Mouse (Mus musculus) left cerebral cortex, adult 2 months (tissue): ENCODE results near the gene Tmem125. TPM values are rescaled to one million over a fixed set of nuclear protein-coding genes. Genes with fewer than 3 reads are reported as not detected.
"Not testable (repeated sequence)": the region's sequence is repeated elsewhere in the genome, so short reads cannot be mapped to it uniquely, and the experiment has no call there.

Experiments
- DNase-seq, 2 experiments: peaks; one replicate each; pipeline ENCODE4 v3.0.0; 2021 to 2022; ENCODE audit warnings: low spot score in 2 of 2, mixed read lengths in 1 of 2; ENCODE audit errors: extremely low spot score in 1 of 2
- H3K27ac ChIP-seq: fragments of 200-600 bp; 2 replicates; pipeline ENCODE4 v1.8.1; 2022
- H3K4me3 ChIP-seq: fragments of 200-600 bp; 2 replicates; pipeline ENCODE4 v1.8.1; 2022
- CTCF ChIP-seq: fragments of 200-600 bp; IDR thresholded peaks from 2 replicates; pipeline ENCODE4 v1.8.1; 2022; ENCODE audit warnings: antibody characterized with exemption, mild to moderate bottlenecking, moderate library complexity
- intact Hi-C: fragments of 180-260 bp; cut with DNase I; formaldehyde crosslinking; loops from one replicate; pipeline ENCODE4 v1.15.1; 2025
- total RNA-seq, 2 experiments: library from RNA; stranded (reverse); gene quantifications; 2 replicates each; pipeline ENCODE4 v1.2.3; 2021

Tmem125 gene
- total RNA-seq, 2 experiments from 2014 or later, result 5.0 to 7.1 TPM

DNA sequence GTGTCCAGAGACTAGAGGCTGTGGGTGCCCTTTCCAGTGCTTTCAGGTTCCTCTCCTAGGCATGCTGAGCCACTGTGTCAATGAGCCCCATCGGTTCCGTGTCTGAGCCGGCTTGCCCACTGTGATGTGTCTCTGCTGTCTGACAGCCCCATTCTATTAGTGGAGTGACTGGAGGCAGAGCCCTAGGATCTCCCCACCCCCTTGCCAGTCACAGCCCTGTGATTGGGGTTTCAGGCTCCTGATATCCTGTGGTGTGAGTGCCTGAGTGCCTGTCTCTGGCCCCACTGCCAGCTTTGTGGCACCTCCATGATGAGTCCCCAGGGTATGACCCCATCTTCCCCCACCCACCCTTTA is 21.1 kb upstream of the Tmem125 start:
- no peak for DNase-seq
- Histone ChIP-seq H3K4me3 (no peak overlapping the region), H3K27ac (no peak overlapping the region)
- no peak for TF ChIP-seq CTCF
- intact Hi-C loops, result loop anchor here (5.0 kb wide), 1 partner anchor 358 kb away; no protein-coding TSS in a partner anchor

DNA sequence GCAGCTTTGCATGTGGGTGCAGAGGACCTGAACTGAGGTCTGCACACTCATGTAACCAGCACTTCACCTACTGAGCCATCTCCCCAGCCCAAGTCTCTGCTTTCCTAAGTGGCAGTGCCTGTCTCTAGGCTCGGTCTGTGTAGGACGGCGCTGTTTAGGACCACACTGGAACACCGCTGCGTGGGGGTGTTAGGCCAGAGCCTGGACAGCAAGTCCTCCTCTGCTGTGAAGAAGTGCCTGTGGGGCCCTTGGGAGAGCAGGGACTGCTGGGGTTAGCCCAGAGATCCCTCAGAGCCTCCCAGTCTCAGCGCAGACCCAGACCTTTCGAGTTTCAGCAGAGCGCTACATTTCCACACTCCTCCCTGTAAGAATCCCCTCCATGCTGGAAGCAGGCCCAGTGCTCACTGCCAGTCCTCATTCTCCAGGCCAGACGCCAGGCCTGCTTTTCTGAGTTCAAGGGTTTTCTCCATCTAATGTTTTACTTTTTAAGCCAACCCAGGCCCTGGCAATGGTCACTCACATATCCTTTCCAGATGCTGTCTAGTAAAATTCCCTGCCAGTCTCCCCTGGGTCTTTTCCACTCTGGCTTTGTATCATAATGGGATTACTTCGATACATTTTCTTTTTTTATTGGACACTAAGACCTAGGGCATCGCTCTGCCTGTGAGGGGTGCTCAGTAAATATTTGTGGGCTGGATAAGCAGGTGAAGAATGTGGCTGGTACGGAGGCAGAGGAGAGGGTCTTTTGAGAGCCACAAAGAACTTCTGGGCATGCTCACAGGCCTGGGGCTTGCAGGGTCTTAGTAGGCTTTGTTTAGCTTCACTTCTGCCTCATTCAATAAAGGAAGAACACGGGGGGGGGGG is 20.4 kb upstream of the Tmem125 start:
- intact Hi-C loops, result loop anchor here (5.0 kb wide), 1 partner anchor 357 kb away; no protein-coding TSS in a partner anchor
- no peak overlapping the region for H3K4me3 ChIP-seq
- H3K27ac ChIP-seq, result no peak overlapping the region
- no peak for DNase-seq
- no peak for TF ChIP-seq CTCF

DNA sequence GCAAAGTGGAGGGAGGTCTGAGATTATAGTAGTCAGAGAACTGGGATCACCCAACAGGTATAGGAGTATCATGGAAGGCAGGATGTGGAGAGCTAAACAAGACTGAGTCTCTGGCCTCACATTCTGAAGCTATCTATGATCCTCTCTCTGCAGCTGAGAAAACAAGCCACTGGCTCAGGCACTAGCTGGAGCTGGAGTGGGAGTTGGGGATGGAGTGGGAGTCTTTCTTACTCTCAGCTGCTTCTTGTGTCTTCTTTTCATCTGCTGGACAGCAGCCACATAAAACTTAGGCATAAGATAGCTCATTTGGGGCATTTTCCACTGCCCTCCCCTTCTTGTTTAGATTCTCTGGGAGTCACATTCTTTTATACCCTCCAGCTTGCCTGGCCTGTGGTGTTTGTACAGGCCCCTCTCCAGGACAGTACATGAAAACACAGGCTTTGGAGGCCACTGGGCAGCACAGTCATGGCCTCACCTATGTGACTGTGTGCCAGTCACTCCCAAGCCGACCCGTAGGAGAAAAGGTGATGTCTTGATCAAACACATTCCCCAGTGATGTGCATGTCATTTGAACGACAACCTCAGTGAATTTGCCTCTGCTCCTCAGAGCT is 9.3 kb upstream of the Tmem125 start:
- no peak for TF ChIP-seq CTCF
- intact Hi-C loops, result no loop called here
- Histone ChIP-seq H3K4me3 (no peak overlapping the region), H3K27ac (no peak overlapping the region)
- DNase-seq, result no peak

DNA sequence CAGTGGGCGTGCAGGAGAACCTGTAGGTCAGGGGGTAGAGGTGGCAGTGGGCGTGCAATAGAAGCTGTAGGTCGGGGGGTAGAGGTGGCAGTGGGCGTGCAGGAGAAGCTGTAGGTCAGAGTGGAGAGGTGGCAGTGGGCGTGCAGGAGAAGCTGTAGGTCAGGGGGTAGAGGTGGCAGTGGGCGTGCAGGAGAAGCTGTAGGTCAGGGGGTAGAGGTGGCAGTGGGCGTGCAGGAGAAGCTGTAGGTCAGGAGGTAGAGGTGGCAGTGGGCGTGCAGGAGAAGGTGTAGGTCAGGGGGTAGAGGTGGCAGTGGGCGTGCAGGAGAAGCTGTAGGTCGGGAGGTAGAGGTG is 4.3 kb upstream of the Tmem125 start:
- peak in 1 of 2 experiments; percentile 48 for DNase-seq
- intact Hi-C loops, H3K4me3 ChIP-seq, H3K27ac ChIP-seq: not testable (repeated sequence)

DNA sequence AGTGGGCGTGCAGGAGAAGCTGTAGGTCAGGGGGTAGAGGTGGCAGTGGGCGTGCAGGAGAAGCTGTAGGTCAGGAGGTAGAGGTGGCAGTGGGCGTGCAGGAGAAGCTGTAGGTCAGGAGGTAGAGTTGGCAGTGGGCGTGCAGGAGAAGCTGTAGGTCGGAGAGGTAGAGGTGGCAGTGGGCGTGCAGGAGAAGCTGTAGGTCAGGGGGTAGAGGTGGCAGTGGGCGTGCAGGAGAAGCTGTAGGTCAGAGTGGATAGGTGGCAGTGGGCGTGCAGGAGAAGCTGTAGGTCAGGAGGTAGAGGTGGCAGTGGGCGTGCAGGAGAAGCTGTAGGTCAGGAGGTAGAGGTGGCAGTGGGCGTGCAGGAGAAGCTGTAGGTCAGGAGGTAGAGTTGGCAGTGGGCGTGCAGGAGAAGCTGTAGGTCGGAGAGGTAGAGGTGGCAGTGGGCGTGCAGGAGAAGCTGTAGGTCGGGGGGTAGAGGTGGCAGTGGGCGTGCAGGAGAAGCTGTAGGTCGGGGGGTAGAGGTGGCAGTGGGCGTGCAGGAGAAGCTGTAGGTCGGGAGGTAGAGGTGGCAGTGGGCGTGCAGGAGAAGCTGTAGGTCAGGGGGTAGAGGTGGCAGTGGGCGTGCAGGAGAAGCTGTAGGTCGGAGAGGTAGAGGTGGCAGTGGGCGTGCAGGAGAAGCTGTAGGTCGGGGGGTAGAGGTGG is 3.7 kb upstream of the Tmem125 start:
- peak; percentile 80 for DNase-seq
- intact Hi-C loops, H3K27ac ChIP-seq: not testable (repeated sequence)

DNA sequence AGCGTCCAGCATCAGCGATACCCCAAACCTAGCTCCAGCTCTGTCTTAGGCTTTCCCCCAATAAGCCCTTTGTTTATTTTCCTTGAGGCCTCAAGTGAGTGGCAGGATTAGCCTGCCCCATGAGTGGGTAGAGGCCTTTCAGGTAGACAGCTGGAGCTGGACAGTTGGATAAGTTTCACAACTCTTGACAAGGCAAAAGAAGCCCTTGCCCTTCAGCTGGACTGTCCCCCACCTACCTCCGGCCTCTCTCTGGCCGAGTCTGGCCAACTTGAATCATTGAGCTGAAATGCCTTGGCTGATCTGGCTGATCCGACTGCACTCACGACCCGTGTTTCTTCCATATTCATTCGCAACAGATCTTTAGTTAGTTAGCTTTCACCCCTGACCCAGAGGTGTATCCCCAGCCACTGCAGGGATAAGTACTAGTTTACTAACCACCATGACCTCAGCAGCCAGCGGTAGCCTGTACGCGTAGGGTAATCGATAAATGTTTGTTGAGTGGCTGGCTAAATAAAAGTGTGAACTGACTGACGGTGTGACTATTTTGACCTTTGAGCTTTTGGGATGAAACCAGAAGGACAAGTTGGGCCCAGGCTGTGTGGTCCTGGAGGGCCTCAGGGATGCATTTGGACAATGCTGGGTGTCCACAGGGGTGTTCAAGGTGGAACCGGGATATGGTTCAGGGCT is 740 bp upstream of the Tmem125 start:
- no peak for DNase-seq
- Histone ChIP-seq H3K4me3 (no peak overlapping the region), H3K27ac (no peak overlapping the region)
- intact Hi-C loops, result loop anchor here (5.0 kb wide), 1 partner anchor 97 kb away; no protein-coding TSS in a partner anchor
- TF ChIP-seq CTCF, result no peak

More for the DNA sequence above, 3.7 kb upstream of the Tmem125 start:
- not testable (repeated sequence) for H3K4me3 ChIP-seq

DNA sequence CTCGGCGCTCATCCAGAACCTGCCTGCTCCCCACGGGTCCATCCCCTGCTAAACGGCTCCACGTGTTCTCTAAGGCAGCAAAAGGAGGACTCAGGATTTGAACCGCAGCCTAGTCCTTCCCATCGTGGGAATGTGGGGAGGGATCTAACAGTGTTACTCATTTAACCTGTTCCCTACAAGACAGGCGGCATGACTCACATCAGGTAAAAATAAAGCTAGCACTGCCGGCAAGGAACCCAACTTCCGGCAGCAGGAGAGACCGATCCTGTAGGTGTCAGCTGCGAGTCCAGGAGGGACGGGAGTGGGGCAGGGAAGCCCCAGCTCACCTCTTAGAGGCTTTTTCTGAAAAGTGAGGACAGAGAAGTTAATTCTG is 700 bp downstream of the Tmem125 start:
- Histone ChIP-seq H3K27ac (peak overlapping the region; percentile 22), H3K4me3 (peak overlapping the region; percentile 32)
- TF ChIP-seq CTCF, result no peak; the same call in 1 of the 2 replicates
- DNase-seq, result peak; percentile 48 to 53
- intact Hi-C loops, result loop anchor here (5.0 kb wide), 1 partner anchor 96 kb away; no protein-coding TSS in a partner anchor

DNA sequence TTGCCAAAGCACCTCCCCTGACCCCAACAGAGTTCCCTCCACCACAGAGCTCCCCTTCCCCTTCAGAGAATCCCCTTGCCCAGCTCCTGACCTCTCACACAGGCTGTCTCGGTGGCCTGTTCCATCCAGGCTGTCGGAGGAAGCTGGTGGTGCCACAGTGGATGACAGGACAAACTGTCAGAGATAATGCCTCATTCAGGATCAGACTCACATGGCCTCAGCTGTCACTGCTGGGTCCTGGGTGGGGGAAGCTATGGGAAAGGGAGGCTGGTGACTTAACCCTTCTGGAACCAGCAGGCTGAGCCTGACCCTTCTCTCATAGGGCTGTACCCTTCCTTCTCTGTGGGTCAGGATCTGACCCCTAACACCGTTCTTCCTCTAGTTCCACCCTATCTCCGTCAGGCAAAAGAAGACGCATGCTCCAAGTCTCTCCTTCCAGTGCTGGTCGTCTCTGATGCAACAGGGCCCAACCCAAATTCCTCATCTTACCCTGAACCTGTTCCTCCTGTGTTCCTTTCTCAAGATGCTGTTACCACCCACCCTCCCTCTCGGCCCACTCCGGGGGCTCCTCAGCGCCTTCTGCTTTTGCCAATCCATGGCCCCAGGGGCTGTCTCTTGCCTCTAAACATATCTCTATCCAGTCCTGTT is 1.2 kb downstream of the Tmem125 start:
- DNase-seq, result peak in 1 of 2 experiments; percentile 15
- Histone ChIP-seq H3K27ac (peak overlapping the region; percentile 59), H3K4me3 (peak overlapping the region; percentile 32)
- intact Hi-C loops, result loop anchor here (5.0 kb wide), 1 partner anchor 95 kb away; no protein-coding TSS in a partner anchor
- TF ChIP-seq CTCF, result no peak

DNA sequence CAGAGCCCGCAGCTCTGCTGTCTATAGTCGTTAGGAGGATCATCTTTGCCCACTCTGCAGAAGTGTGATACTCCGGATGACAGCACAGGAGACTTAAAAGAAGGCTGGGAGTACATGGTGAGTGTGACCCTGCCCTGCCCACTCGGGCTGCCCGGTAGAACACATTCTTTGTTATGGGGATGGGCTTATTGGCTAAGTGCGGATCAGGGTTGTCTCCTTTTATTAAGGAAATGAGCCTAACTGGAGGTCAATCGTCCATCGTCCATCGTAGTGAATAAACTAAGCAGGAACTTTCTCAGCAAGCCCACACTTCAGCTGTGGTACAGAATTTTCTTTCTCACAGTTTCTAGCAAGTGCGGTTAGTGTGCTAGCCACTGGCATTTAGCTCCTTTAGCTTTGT is 3.9 kb downstream of the Tmem125 start:
- intact Hi-C loops, result loop anchor here (5.0 kb wide), 1 partner anchor 93 kb away; no protein-coding TSS in a partner anchor
- no peak overlapping the region for H3K4me3 ChIP-seq
- no peak overlapping the region for H3K27ac ChIP-seq
- no peak for TF ChIP-seq CTCF
- no peak for DNase-seq

DNA sequence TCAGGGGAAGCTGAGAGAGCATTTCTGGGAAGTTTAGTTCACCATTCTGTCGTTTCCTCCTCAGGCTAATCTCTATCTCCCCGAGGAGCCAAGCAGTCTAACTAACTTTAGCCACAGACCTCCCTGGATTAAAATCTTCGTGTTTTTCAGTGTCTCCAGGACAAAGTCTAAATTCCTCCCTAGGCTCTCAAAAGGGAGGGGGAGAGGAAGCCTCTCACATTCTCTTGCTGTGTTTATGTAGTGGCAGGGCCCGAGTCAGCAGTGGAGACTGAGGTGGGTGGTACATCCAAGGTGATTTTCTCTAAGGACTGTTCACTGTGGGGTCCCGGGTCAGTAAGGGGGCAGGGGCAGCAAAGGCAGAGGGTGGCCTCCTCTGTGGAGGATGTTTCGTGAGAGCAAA is 6.0 kb downstream of the Tmem125 start:
- no peak for DNase-seq
- intact Hi-C loops, result no loop called here
- TF ChIP-seq CTCF, result no peak
- H3K4me3 ChIP-seq, result no peak overlapping the region
- H3K27ac ChIP-seq, result no peak overlapping the region

DNA sequence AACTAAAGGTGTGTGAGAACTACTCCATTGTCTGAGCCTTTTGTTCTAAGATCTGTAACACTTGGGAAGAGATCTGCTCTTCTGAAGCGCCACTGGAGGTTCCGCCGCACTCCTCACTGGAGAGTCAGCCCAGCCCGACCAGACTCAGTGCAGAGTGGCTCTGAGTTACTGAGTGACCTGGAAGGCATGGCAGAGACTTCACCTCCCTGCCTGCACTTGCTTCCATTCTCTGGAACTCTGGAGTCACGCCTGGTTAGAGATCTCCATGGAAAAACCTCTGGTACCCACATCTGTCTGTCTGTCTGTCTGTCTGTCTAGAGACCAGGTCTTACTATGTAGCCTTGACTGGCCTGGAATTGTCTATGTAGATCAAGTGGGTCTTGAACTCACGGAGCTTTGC is 8.2 kb downstream of the Tmem125 start:
- no peak for TF ChIP-seq CTCF
- intact Hi-C loops, result no loop called here
- no peak overlapping the region for H3K27ac ChIP-seq
- no peak overlapping the region for H3K4me3 ChIP-seq
- no peak for DNase-seq
